Mouse (Mus musculus) heart, embryonic 14.5 days (tissue): ENCODE measurements around the gene Acta2. TPM values are rescaled to one million over a fixed set of nuclear protein-coding genes. Genes with fewer than 3 reads are reported as not detected.

Source experiments
- ATAC-seq: fragments of 200-750 bp; cut with Nextera tagmentation; 2 replicates; pipeline ENCODE4 v1.8.0; 2017; ENCODE audit warnings: low read depth, moderate TSS enrichment; ENCODE audit not compliant: insufficient number of reproducible peaks, insufficient read depth, low FRiP score
- H3K27ac ChIP-seq, 2 experiments: fragments of 200-500 bp in 1 of 2; fragments of 300-500 bp in 1 of 2; sonication (generic) in 1 of 2; replicated peaks in 1 of 2; 2 replicates each; pipeline ENCODE4 v1.5.1; 2012 to 2014; ENCODE audit warnings: low read depth in 2 of 2, low read length in 2 of 2, control low read depth in 1 of 2, mild to moderate bottlenecking in 1 of 2, mixed read lengths in 1 of 2; ENCODE audit not compliant: control insufficient read depth in 1 of 2, insufficient read depth in 1 of 2
- H3K27me3 ChIP-seq: fragments of 300-500 bp; sonication (generic); 2 replicates; pipeline ENCODE4 v1.6.1; 2014; ENCODE audit warnings: mild to moderate bottlenecking, low read length, control low read depth; ENCODE audit not compliant: control insufficient read depth, insufficient read depth
- H3K36me3 ChIP-seq: fragments of 300-500 bp; sonication (generic); 2 replicates; pipeline ENCODE4 v1.6.1; 2014; ENCODE audit warnings: mild to moderate bottlenecking, control low read depth, low read length, mixed read lengths; ENCODE audit not compliant: control insufficient read depth, insufficient read depth
- H3K4me1 ChIP-seq, 2 experiments: fragments of 200-500 bp in 1 of 2; fragments of 300-500 bp in 1 of 2; sonication (generic) in 1 of 2; 2 replicates each; pipeline ENCODE4 v1.6.1; 2012 to 2014; ENCODE audit warnings: low read length in 2 of 2, control low read depth in 1 of 2, mixed read lengths in 1 of 2; ENCODE audit not compliant: control insufficient read depth in 2 of 2, insufficient read depth in 2 of 2
- H3K4me2 ChIP-seq: fragments of 300-500 bp; sonication (generic); 2 replicates; pipeline ENCODE4 v1.6.1; 2014; ENCODE audit warnings: mild to moderate bottlenecking, low read length
- H3K4me3 ChIP-seq, 2 experiments: fragments of 200-500 bp in 1 of 2; fragments of 300-500 bp in 1 of 2; sonication (generic) in 1 of 2; 2 replicates each; pipeline ENCODE4 v1.5.1; 2012 to 2014; ENCODE audit warnings: low read length in 2 of 2, mild to moderate bottlenecking in 2 of 2, control low read depth in 1 of 2, low read depth in 1 of 2, moderate library complexity in 1 of 2; ENCODE audit not compliant: control insufficient read depth in 1 of 2, insufficient read depth in 1 of 2
- H3K9ac ChIP-seq: fragments of 300-500 bp; sonication (generic); 2 replicates; pipeline ENCODE4 v1.6.1; 2014; ENCODE audit warnings: mild to moderate bottlenecking, low read length
- H3K9me3 ChIP-seq: fragments of 300-500 bp; sonication (generic); 2 replicates; pipeline ENCODE4 v1.6.1; 2016; ENCODE audit warnings: low read length, control low read depth; ENCODE audit not compliant: control insufficient read depth
- WGBS: fragments of 180-500 bp; shearing (Covaris S2); extraction: QIAGEN DNeasy Blood & Tissue Kit; methylation state at CpG from one replicate; pipeline ENCODE4 v1.1.7; 2014; 5-methylcytosine and 5-hydroxymethylcytosine counted together
- polyA plus RNA-seq: library from polyadenylated mRNA; unstranded; fragments of >200 nt; fragmentation: Nextera tagmentation; extraction: Ambion mirVana; gene quantifications from 2 replicates; pipeline ENCODE4 v1.2.1, GENCODE M21; 2014

Gene Acta2
- polyA plus RNA-seq, 1 experiment from 2014 or later: 1,199 TPM

- no peak overlapping the region for H3K9ac ChIP-seq
- WGBS: 69% methylated on average over 2 of the region's 3 CpGs
- no peak overlapping the region for H3K4me3 ChIP-seq
- H3K36me3 ChIP-seq: no peaks in the 10 kb centered on the region
- no peak for ATAC-seq
- no peak overlapping the region for H3K4me2 ChIP-seq
- H3K27ac ChIP-seq: no peak overlapping the region
- no peaks in the 10 kb centered on the region for H3K9me3 ChIP-seq
- H3K4me1 ChIP-seq: no peaks in the 10 kb centered on the region
- H3K27me3 ChIP-seq: no peaks in the 10 kb centered on the region
Measured at GRCm38 (mm10) chr19:34220732-34221380, 34.5 kb downstream of the Acta2 start.

DNA sequence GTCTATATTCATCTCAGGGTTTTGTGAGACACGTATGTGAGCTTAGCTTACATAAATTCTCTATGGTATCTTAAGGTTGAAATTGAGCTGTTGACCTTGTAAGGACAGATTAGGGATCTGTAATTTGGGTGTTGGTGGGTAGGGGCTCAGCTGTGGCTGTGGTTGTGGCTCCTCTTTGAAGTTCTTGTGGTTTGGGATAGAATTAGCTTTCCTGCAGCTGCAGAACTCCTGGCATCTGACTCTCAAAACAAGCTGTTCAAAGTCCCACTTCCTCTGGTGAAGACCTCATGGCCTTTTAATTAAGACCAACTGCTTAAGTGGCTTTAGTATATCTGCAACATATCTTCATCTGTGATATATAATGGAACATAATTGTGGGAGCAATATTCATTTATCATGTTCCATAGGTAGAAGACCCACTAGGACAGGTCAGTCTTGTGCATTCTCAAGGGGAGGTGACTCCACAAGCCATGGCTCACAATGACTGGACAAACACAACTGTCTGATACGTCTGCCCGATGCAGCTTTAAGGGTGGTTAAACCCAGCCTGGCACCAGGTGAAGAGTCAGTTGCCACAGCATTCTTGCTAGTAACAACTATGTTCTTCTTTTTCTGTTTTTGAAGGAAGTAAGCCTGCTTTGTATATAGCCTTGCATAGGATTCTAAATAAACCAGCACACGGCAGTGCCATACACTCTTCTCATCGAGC lies 36.0 kb downstream of the Acta2 start:
- no peak overlapping the region for H3K4me2 ChIP-seq
- no peaks in the 10 kb centered on the region for H3K36me3 ChIP-seq
- no peaks in the 10 kb centered on the region for H3K9me3 ChIP-seq
- 87% methylated on average over 5 of the region's 5 CpGs for WGBS
- H3K27me3 ChIP-seq: no peaks in the 10 kb centered on the region
- H3K4me1 ChIP-seq: no peaks in the 10 kb centered on the region
- no peak overlapping the region for H3K4me3 ChIP-seq
- no peak for ATAC-seq
- H3K9ac ChIP-seq: no peak overlapping the region
- H3K27ac ChIP-seq: no peak overlapping the region

DNA sequence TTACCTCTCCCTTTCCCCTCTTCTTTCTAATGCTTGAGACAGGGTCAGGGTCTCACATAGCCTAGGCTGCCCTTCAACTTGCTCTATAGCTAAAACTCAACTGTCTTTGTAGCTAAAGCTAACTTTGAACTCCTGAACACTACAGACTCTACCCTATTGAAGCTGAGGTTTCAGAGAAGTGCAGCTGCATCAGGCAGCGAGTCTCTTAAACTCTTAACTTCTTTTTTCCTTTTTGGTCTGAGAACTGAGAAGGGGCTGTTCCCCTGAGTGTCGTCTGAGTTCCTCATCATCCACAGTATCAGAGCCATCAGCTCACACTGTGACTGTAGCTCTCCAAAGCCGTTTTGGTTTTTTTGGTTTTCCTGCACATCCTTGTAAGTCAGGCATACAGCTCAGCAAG lies 37.6 kb downstream of the Acta2 start:
- no peaks in the 10 kb centered on the region for H3K9me3 ChIP-seq
- no peak overlapping the region for H3K27ac ChIP-seq
- H3K4me3 ChIP-seq: no peak overlapping the region
- 75% methylated on average over 3 of the region's 3 CpGs for WGBS
- ATAC-seq: no peak
- H3K36me3 ChIP-seq: no peaks in the 10 kb centered on the region
- H3K4me1 ChIP-seq: no peaks in the 10 kb centered on the region
- no peak overlapping the region for H3K9ac ChIP-seq
- H3K4me2 ChIP-seq: no peak overlapping the region
- no peaks in the 10 kb centered on the region for H3K27me3 ChIP-seq

GRCm38 (mm10) chr19:34216956-34217355 lies 38.4 kb downstream of the Acta2 start:
- ATAC-seq: no peak
- no peak overlapping the region for H3K4me2 ChIP-seq
- H3K4me1 ChIP-seq: no peaks in the 10 kb centered on the region
- no peak overlapping the region for H3K4me3 ChIP-seq
- H3K36me3 ChIP-seq: no peaks in the 10 kb centered on the region
- no peak overlapping the region for H3K27ac ChIP-seq
- no peaks in the 10 kb centered on the region for H3K9me3 ChIP-seq
- H3K27me3 ChIP-seq: no peaks in the 10 kb centered on the region
- 82% methylated on average over 5 of the region's 5 CpGs for WGBS
- no peak overlapping the region for H3K9ac ChIP-seq

- WGBS: 46% methylated on average over 4 of the region's 4 CpGs
- no peaks in the 10 kb centered on the region for H3K27me3 ChIP-seq
- no peak overlapping the region for H3K9ac ChIP-seq
- ATAC-seq: no peak
- no peaks in the 10 kb centered on the region for H3K9me3 ChIP-seq
- H3K4me2 ChIP-seq: no peak overlapping the region
- no peaks in the 10 kb centered on the region for H3K4me1 ChIP-seq
- H3K27ac ChIP-seq: no peak overlapping the region
- H3K36me3 ChIP-seq: no peaks in the 10 kb centered on the region
- no peak overlapping the region for H3K4me3 ChIP-seq
Measured at GRCm38 (mm10) chr19:34214136-34214535, 41.3 kb downstream of the Acta2 start.

DNA sequence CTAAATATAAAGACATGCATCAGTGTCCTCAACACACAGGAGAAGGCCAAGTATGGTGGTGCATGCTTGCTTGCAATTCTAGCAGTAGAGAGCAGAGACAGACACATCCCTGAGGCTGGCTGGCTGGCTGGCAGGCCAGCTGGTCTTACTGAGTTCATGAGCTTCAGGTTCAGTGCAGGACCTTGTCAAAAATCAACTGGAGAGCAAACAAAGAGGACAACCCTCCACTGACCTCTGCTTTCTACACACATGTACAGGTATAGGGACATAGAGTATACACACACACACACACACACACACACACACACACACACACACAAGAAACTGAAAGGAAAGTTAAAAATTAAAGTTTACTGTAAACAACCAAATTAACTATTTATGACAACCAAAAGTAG lies 42.1 kb downstream of the Acta2 start:
- Histone ChIP-seq H3K4me2 (no peak overlapping the region), H3K27ac (no peak overlapping the region)
- no peak for ATAC-seq

GRCm38 (mm10) chr19:34212489-34213250 lies 42.7 kb downstream of the Acta2 start:
- no peak for ATAC-seq

More for the DNA sequence above, 42.1 kb downstream of the Acta2 start:
- no peaks in the 10 kb centered on the region for H3K9me3 ChIP-seq
- no peaks in the 10 kb centered on the region for H3K27me3 ChIP-seq
- no peaks in the 10 kb centered on the region for H3K4me1 ChIP-seq
- H3K9ac ChIP-seq: no peak overlapping the region
- H3K4me3 ChIP-seq: no peak overlapping the region
- no peaks in the 10 kb centered on the region for H3K36me3 ChIP-seq

More at GRCm38 (mm10) chr19:34212489-34213250, 42.7 kb downstream of the Acta2 start:
- Histone ChIP-seq H3K36me3 (no peaks in the 10 kb centered on the region), H3K27ac (no peak overlapping the region), H3K9me3 (no peaks in the 10 kb centered on the region), H3K9ac (no peak overlapping the region), H3K4me1 (no peaks in the 10 kb centered on the region), H3K4me2 (no peak overlapping the region), H3K27me3 (no peaks in the 10 kb centered on the region), H3K4me3 (no peak overlapping the region)
- 77% methylated on average over 12 of the region's 12 CpGs for WGBS
